Comparison of ENCODE assay signal across 22 mouse cellular contexts in genomic region chr13:20128097-20128496, GRCm38 (mm10). TPM values are rescaled to one million over a fixed set of nuclear protein-coding genes. Genes with fewer than 3 reads are reported as not detected.
DNase-seq lines count a peak whose midpoint lies in the region; ATAC-seq and TF ChIP-seq lines count a peak whose summit lies in the region.
"Had no signal": no experiment of that assay in that cellular context is flagged by ENCODE, and none has a peak within 500 bp of the region (broad histone marks: within the 10 kb centered on the region; RNA-seq: fewer than 3 reads in every experiment).

No protein-coding gene starts in this region.

- peaks cover 0 to 10% of the 10 kb centered on the region in 2 experiments for H3K36me3 ChIP-seq in CH12.LX (replicated peaks in 1 of 2; ENCODE audit: control insufficient read depth in 1 of 2, insufficient read depth in 1 of 2, low read length in 1 of 2)
- H3K36me3 ChIP-seq in liver, embryonic 15.5 days (replicated peaks): no peaks in the 10 kb centered on the region
- H3K36me3 ChIP-seq: embryonic facial prominence, embryonic 13.5 days; heart, embryonic 13.5 days; hindbrain, embryonic 15.5 days; midbrain, embryonic 15.5 days; neural tube, embryonic 13.5 days had no signal

- in situ Hi-C loops in CH12.LX (cut with MboI; ENCODE audit: low pct_ligation_motif_present, low pct_unique_long_range_greater_than_20kb, low sequenced_read_pairs): no loop called here

- H3K9me3 ChIP-seq in CH12.LX (replicated peaks; ENCODE audit: low read length): no peaks in the 10 kb centered on the region
- no peaks in the 10 kb centered on the region for H3K9me3 ChIP-seq in liver, embryonic 15.5 days (replicated peaks)
- H3K9me3 ChIP-seq: embryonic facial prominence, embryonic 13.5 days; forebrain, embryonic 13.5 days; heart, embryonic 13.5 days; hindbrain, embryonic 15.5 days; midbrain, embryonic 15.5 days; neural tube, embryonic 13.5 days had no signal

- peaks cover 20 to 92% of the 10 kb centered on the region in 2 experiments for H3K4me1 ChIP-seq in CH12.LX (ENCODE audit: control insufficient read depth in 1 of 2, insufficient read depth in 2 of 2)
- peaks cover 53% of the 10 kb centered on the region for H3K4me1 ChIP-seq in bone marrow macrophage, adult 2 months (ENCODE audit: control insufficient read depth, insufficient read depth, low read length)
- H3K4me1 ChIP-seq in liver, embryonic 15.5 days (replicated peaks): peaks cover 69% of the 10 kb centered on the region
- H3K4me1 ChIP-seq: midbrain, embryonic 15.5 days had no signal

- no peak overlapping the region for H3K4me3 ChIP-seq in layer of hippocampus, adult 2 months
- no peak overlapping the region for H3K4me3 ChIP-seq in CH12.LX (replicated peaks in 1 of 3; ENCODE audit: low read depth in 2 of 3, low read length in 2 of 3, poor library complexity in 1 of 3)
- peak overlapping the region; percentile 16; the same call in 1 of the 2 replicates for H3K4me3 ChIP-seq in bone marrow macrophage, adult 2 months (ENCODE audit: insufficient read depth, low read length)
- no peak overlapping the region for H3K4me3 ChIP-seq in liver, embryonic 15.5 days (replicated peaks)
- H3K4me3 ChIP-seq: embryonic facial prominence, embryonic 13.5 days; forebrain, embryonic 13.5 days; heart, embryonic 13.5 days; hindbrain, embryonic 15.5 days; midbrain, embryonic 15.5 days; neural tube, embryonic 13.5 days had no signal

- H3K4me2 ChIP-seq in CH12.LX (ENCODE audit: insufficient read depth, low read depth, poor library complexity, severe bottlenecking): 0 out of 2 replicates have a peak overlapping the region, but pooled peaks have one; percentile 45
- H3K4me2 ChIP-seq in liver, embryonic 15.5 days: no peak overlapping the region
- H3K4me2 ChIP-seq: embryonic facial prominence, embryonic 13.5 days; forebrain, embryonic 13.5 days; heart, embryonic 13.5 days; hindbrain, embryonic 15.5 days; midbrain, embryonic 15.5 days; neural tube, embryonic 13.5 days had no signal

- no peak for TF ChIP-seq RAD21 in CH12.LX (IDR thresholded peaks at IDR 0.05; ENCODE audit: low read depth, low read length)

- TF ChIP-seq CTCF in layer of hippocampus, adult 2 months (conservative IDR thresholded peaks at IDR 0.05): no peak
- no peak for TF ChIP-seq CTCF in CH12.LX (conservative IDR thresholded peaks at IDR 0.05 in 1 of 2, IDR thresholded peaks at IDR 0.05 in 1 of 2; ENCODE audit: low read depth in 2 of 2, low read length in 2 of 2)
- TF ChIP-seq CTCF in bone marrow macrophage, adult 2 months (IDR thresholded peaks at IDR 0.05; ENCODE audit: low read depth, low read length): no peak

- no peak for TF ChIP-seq EP300 in CH12.LX (IDR thresholded peaks at IDR 0.05; ENCODE audit: low read length)

- TF ChIP-seq POLR2A in CH12.LX (IDR thresholded peaks at IDR 0.05; ENCODE audit: low read depth, low read length): no peak
- TF ChIP-seq POLR2A in bone marrow macrophage, adult 2 months (IDR thresholded peaks at IDR 0.05; ENCODE audit: borderline replicate concordance, low read depth, low read length): no peak

- H3K27me3 ChIP-seq in CH12.LX (replicated peaks): no peaks in the 10 kb centered on the region
- peaks cover 9% of the 10 kb centered on the region for H3K27me3 ChIP-seq in liver, embryonic 15.5 days
- H3K27me3 ChIP-seq: embryonic facial prominence, embryonic 13.5 days; heart, embryonic 13.5 days; hindbrain, embryonic 15.5 days; midbrain, embryonic 15.5 days; neural tube, embryonic 13.5 days had no signal

- 44% methylated on average over 4 of the region's 4 CpGs for WGBS in liver, embryonic 15.5 days (ENCODE audit: insufficient replicate concordance)

- ATAC-seq in liver, embryonic 15.5 days (ENCODE audit: insufficient read depth): no peak
- ATAC-seq: activated CD4-positive, CD25-positive, alpha-beta regulatory T cell, adult 4 months; forebrain, embryonic 13.5 days; midbrain, embryonic 15.5 days had no signal

- dilution Hi-C loops in CH12.LX (cut with MboI; ENCODE audit: extremely low pct_ligation_motif_present, extremely low pct_unique_long_range_greater_than_20kb, low sequenced_read_pairs): no loop called here

- H3K9ac ChIP-seq in CH12.LX (ENCODE audit: insufficient read depth, low read depth): 0 out of 2 replicates have a peak overlapping the region, but pooled peaks have one; percentile 14
- no peak overlapping the region for H3K9ac ChIP-seq in liver, embryonic 15.5 days
- H3K9ac ChIP-seq: embryonic facial prominence, embryonic 13.5 days; forebrain, embryonic 13.5 days; heart, embryonic 13.5 days; hindbrain, embryonic 15.5 days; midbrain, embryonic 15.5 days; neural tube, embryonic 13.5 days had no signal

- H3K79me2 ChIP-seq in CH12.LX (replicated peaks; ENCODE audit: control insufficient read depth, extremely low read depth, insufficient read depth, poor library complexity, severe bottlenecking): peaks cover 9% of the 10 kb centered on the region

- DNase-seq in layer of hippocampus, adult 2 months (ENCODE audit: low spot score in 2 of 2): no peak
- no peak for DNase-seq in layer of hippocampus, postnatal 10 days (ENCODE audit: low spot score in 2 of 2)
- no peak for DNase-seq in CH12.LX (ENCODE audit: extremely low read depth)
- no peak for DNase-seq in natural killer cell, adult 2 months (ENCODE audit: low spot score in 2 of 2)
- no peak for DNase-seq in cerebellum, adult 11 months
- DNase-seq: adrenal gland, adult 8-10 months; cerebellum, adult 8-10 months; cerebellum, postnatal 36 days; embryo, embryonic 11 days; gastrocnemius, postnatal 10 days; heart, postnatal 14 days; layer of hippocampus, adult 9-11 months; lung, adult 2 months had no signal

- 0 out of 2 replicates have a peak overlapping the region, but pooled peaks have one; percentile 3 for H3K27ac ChIP-seq in layer of hippocampus, adult 2 months
- peak overlapping the region; percentile 62; the same call in 1 of the 2 replicates for H3K27ac ChIP-seq in CH12.LX (ENCODE audit: insufficient read depth, low read depth)
- peak overlapping the region; percentile 90 for H3K27ac ChIP-seq in bone marrow macrophage, adult 2 months (ENCODE audit: insufficient read depth, low read depth, low read length)
- H3K27ac ChIP-seq in liver, embryonic 15.5 days (replicated peaks): peak overlapping the region; percentile 42; the same call in 1 of the 2 replicates
- H3K27ac ChIP-seq: embryonic facial prominence, embryonic 13.5 days; forebrain, embryonic 13.5 days; heart, embryonic 13.5 days; hindbrain, embryonic 15.5 days; midbrain, embryonic 15.5 days; neural tube, embryonic 13.5 days had no signal

TF ChIP-seq in CH12.LX, 34 proteins besides CTCF, POLR2A, EP300 and RAD21:
- TF ChIP-seq CHD1 (IDR thresholded peaks at IDR 0.05; ENCODE audit: low read depth, low read length): no peak
- no peak for TF ChIP-seq KAT2A (IDR thresholded peaks at IDR 0.05; ENCODE audit: insufficient replicate concordance, low read length)
- peak; percentile 85; the same call in 1 of the 2 replicates for TF ChIP-seq MAFK (IDR thresholded peaks at IDR 0.05; ENCODE audit: insufficient replicate concordance, low read length)
- no peak for TF ChIP-seq TCF12 (IDR thresholded peaks at IDR 0.05; ENCODE audit: low read depth, low read length)
- no peak for TF ChIP-seq ETS1 (conservative IDR thresholded peaks at IDR 0.05; ENCODE audit: low read depth, low read length)
- no peak for TF ChIP-seq BHLHE40 (IDR thresholded peaks at IDR 0.05; ENCODE audit: low read depth, low read length)
- no peak for TF ChIP-seq SMC3 (IDR thresholded peaks at IDR 0.05; ENCODE audit: low read depth, low read length)

RNA-seq across cellular contexts. Expression of gene Elmo1, which starts 37.7 kb away (rescaled TPM):
- 10 to 100 TPM; 27.4 to 27.9 TPM for total RNA-seq in layer of hippocampus, adult 2 months (2021)
- total RNA-seq in layer of hippocampus, postnatal 10 days (2021): 10 to 100 TPM; 27.9 to 28.3 TPM
- total RNA-seq in CH12.LX (2012; rRNA removed): 32.2 and 35.8 TPM in 2 replicates
- total RNA-seq in CH12.LX (2014; rRNA removed): 22.2 and 23.1 TPM in 2 replicates
- 42.8 and 50.2 TPM in 2 replicates for polyA plus RNA-seq in CH12.LX (2012; ENCODE audit: insufficient read length, low read depth)
- polyA plus RNA-seq in bone marrow macrophage, adult 2 months (2012; ENCODE audit: insufficient read depth, insufficient read length, missing spikeins): 57.2 and 60.9 TPM in 2 replicates
- polyA plus RNA-seq in liver, embryonic 15.5 days (2015; fragmentation: Nextera tagmentation; extraction: Ambion mirVana): 4.5 and 4.9 TPM in 2 replicates

Comparison
In these comparisons a context has a peak if more than half of its experiments do, and no peak if none do; other contexts are left out.
1. H3K27ac ChIP-seq: peak in every context shown above with its lines; median percentile 90 in bone marrow macrophage, adult 2 months; 62 in CH12.LX; 42 in liver, embryonic 15.5 days; 3 in layer of hippocampus, adult 2 months.